Mouse (Mus musculus): ENCODE data around the gene Pik3ap1.

The Pik3ap1 gene

GRCm38 (mm10) chr19:41366854-41367517 is 17.9 kb downstream of the Pik3ap1 start:
- DNase-seq = no peak

GRCm38 (mm10) chr19:41366192-41366853 is 18.6 kb downstream of the Pik3ap1 start:
- DNase-seq = no peak

GRCm38 (mm10) chr19:41365570-41365969 is 19.3 kb downstream of the Pik3ap1 start:
- no peak for DNase-seq

GRCm38 (mm10) chr19:41364509-41364908 is 20.4 kb downstream of the Pik3ap1 start:
- no peak for DNase-seq

- no peak for DNase-seq
Observed at GRCm38 (mm10) chr19:41362963-41363362, 21.9 kb downstream of the Pik3ap1 start.

GRCm38 (mm10) chr19:41360459-41360858 is 24.4 kb downstream of the Pik3ap1 start:
- DNase-seq = no peak

GRCm38 (mm10) chr19:41354287-41354951 is 30.5 kb downstream of the Pik3ap1 start:
- no peak for DNase-seq

GRCm38 (mm10) chr19:41349624-41350023 is 35.3 kb downstream of the Pik3ap1 start:
- no peak for DNase-seq

GRCm38 (mm10) chr19:41348161-41348560 is 36.7 kb downstream of the Pik3ap1 start:
- DNase-seq = no peak

- DNase-seq = no peak
Observed at GRCm38 (mm10) chr19:41347326-41347725, 37.6 kb downstream of the Pik3ap1 start.

GRCm38 (mm10) chr19:41346099-41346850 is 38.6 kb downstream of the Pik3ap1 start:
- no peak for DNase-seq

GRCm38 (mm10) chr19:41345028-41345741 is 39.7 kb downstream of the Pik3ap1 start:
- DNase-seq = peak; percentile 55 to 69

- peak in 1 of 2 experiments; percentile 28 for DNase-seq
Observed at GRCm38 (mm10) chr19:41344666-41345027, 40.3 kb downstream of the Pik3ap1 start.

GRCm38 (mm10) chr19:41342592-41343090 is 42.3 kb downstream of the Pik3ap1 start:
- DNase-seq = no peak

GRCm38 (mm10) chr19:41341677-41342076 is 43.2 kb downstream of the Pik3ap1 start:
- DNase-seq = no peak

- DNase-seq = peak; percentile 42 to 62
Observed at GRCm38 (mm10) chr19:41339020-41339836, 45.7 kb downstream of the Pik3ap1 start.

GRCm38 (mm10) chr19:41338379-41338778 is 46.5 kb downstream of the Pik3ap1 start:
- DNase-seq = no peak

GRCm38 (mm10) chr19:41335721-41336120 is 49.2 kb downstream of the Pik3ap1 start:
- DNase-seq = no peak

- no peak for DNase-seq
Observed at GRCm38 (mm10) chr19:41332986-41333385, 51.9 kb downstream of the Pik3ap1 start.

GRCm38 (mm10) chr19:41332228-41332627 is 52.7 kb downstream of the Pik3ap1 start:
- DNase-seq = peak; percentile 38 to 50

GRCm38 (mm10) chr19:41330401-41330800 is 54.5 kb downstream of the Pik3ap1 start:
- no peak for DNase-seq

Measured in lung, postnatal 4 days (tissue).